Mouse (Mus musculus) MEL (cell line): ENCODE results near the gene Cpt1c. TPM values are rescaled to one million over a fixed set of nuclear protein-coding genes. Genes with fewer than 3 reads are reported as not detected.

Experiments
- DNase-seq: peaks from one replicate; pipeline ENCODE4 v3.0.0; 2011; ENCODE audit warnings: low read depth, low spot score
- H3K27ac ChIP-seq: 2 replicates; pipeline ENCODE4 v1.5.1; 2012; ENCODE audit warnings: low read depth, mild to moderate bottlenecking, control low read depth, low read length, moderate library complexity; ENCODE audit not compliant: control insufficient read depth
- H3K27me3 ChIP-seq, 2 experiments: fragments of 150-350 bp in 1 of 2; sonication (generic) in 1 of 2; 2 replicates each; pipeline ENCODE4 v1.6.1; 2012; ENCODE audit warnings: low read length in 2 of 2, mild to moderate bottlenecking in 2 of 2, improper control_type of control experiment in 1 of 2, moderate library complexity in 1 of 2; ENCODE audit not compliant: insufficient read depth in 2 of 2, control insufficient read depth in 1 of 2
- H3K36me3 ChIP-seq, 2 experiments: 2 replicates each; pipeline ENCODE4 v1.6.1; 2012 to 2014; ENCODE audit warnings: low read length in 2 of 2, improper control_type of control experiment in 1 of 2, inconsistent platforms in 1 of 2, mild to moderate bottlenecking in 1 of 2; ENCODE audit not compliant: insufficient read depth in 2 of 2, control insufficient read depth in 1 of 2
- H3K4me1 ChIP-seq, 2 experiments: fragments of 150-350 bp in 1 of 2; sonication (generic) in 1 of 2; 2 replicates each; pipeline ENCODE4 v1.6.1; 2012; ENCODE audit warnings: low read length in 2 of 2, improper control_type of control experiment in 1 of 2, mild to moderate bottlenecking in 1 of 2; ENCODE audit not compliant: insufficient read depth in 2 of 2, control insufficient read depth in 1 of 2
- H3K4me3 ChIP-seq, 2 experiments: fragments of 150-350 bp in 1 of 2; sonication (generic) in 1 of 2; 2 replicates each; pipeline ENCODE4 v1.5.1; 2012; ENCODE audit warnings: low read depth in 2 of 2, low read length in 2 of 2, mild to moderate bottlenecking in 2 of 2, moderate library complexity in 2 of 2, control low read depth in 1 of 2, improper control_type of control experiment in 1 of 2; ENCODE audit not compliant: control insufficient read depth in 1 of 2, insufficient read depth in 1 of 2
- H3K79me2 ChIP-seq: 2 replicates; pipeline ENCODE4 v1.6.1; 2012; ENCODE audit warnings: mild to moderate bottlenecking, low read length, moderate library complexity; ENCODE audit not compliant: control insufficient read depth, poor library complexity, insufficient read depth
- H3K9ac ChIP-seq: 2 replicates; pipeline ENCODE4 v1.6.1; 2012; ENCODE audit warnings: low read depth, mild to moderate bottlenecking, control low read depth, low read length, moderate library complexity; ENCODE audit not compliant: control insufficient read depth, poor library complexity, severe bottlenecking
- H3K9me3 ChIP-seq: fragments of 150-350 bp; sonication (generic); replicated peaks from 2 replicates; pipeline ENCODE4 v1.6.1; 2012; ENCODE audit warnings: mild to moderate bottlenecking, low read length, improper control_type of control experiment, moderate library complexity; ENCODE audit not compliant: insufficient read depth
- BHLHE40 ChIP-seq: IDR thresholded peaks from 2 replicates; pipeline ENCODE4 v1.6.1; 2012; ENCODE audit warnings: low read depth, mild to moderate bottlenecking, inconsistent platforms, low read length, improper control_type of control experiment, borderline replicate concordance
- ELF1 ChIP-seq: IDR thresholded peaks from 2 replicates; pipeline ENCODE4 v1.6.1; 2014; ENCODE audit warnings: low read depth, mild to moderate bottlenecking, inconsistent platforms, low read length, improper control_type of control experiment, moderate library complexity
- EP300 ChIP-seq, 2 experiments: IDR thresholded peaks; 2 replicates each; pipeline ENCODE4 v1.6.1; 2011; ENCODE audit warnings: improper control_type of control experiment in 2 of 2, low read length in 2 of 2, low read depth in 1 of 2, mild to moderate bottlenecking in 1 of 2
- ETS1 ChIP-seq: IDR thresholded peaks from 2 replicates; pipeline ENCODE4 v1.6.1; 2012; ENCODE audit warnings: low read depth, mild to moderate bottlenecking, inconsistent platforms, low read length, improper control_type of control experiment, moderate library complexity
- GABPA ChIP-seq: IDR thresholded peaks from 2 replicates; pipeline ENCODE4 v1.6.1; 2012; ENCODE audit warnings: low read depth, mild to moderate bottlenecking, inconsistent platforms, low read length, improper control_type of control experiment, moderate library complexity
- JUND ChIP-seq: IDR thresholded peaks from 2 replicates; pipeline ENCODE4 v1.6.1; 2011; ENCODE audit warnings: low read depth, mild to moderate bottlenecking, improper control_type of control experiment, low read length
- MAZ ChIP-seq: IDR thresholded peaks from 2 replicates; pipeline ENCODE4 v1.6.1; 2012; ENCODE audit warnings: low read depth, mild to moderate bottlenecking, inconsistent platforms, low read length, improper control_type of control experiment
- MEF2A ChIP-seq: IDR thresholded peaks from 2 replicates; pipeline ENCODE4 v1.6.1; 2014; ENCODE audit warnings: low read depth, mild to moderate bottlenecking, inconsistent platforms, low read length, improper control_type of control experiment; ENCODE audit not compliant: poor library complexity, insufficient replicate concordance, severe bottlenecking; ENCODE audit errors: extremely low read depth
- MXI1 ChIP-seq: IDR thresholded peaks from 2 replicates; pipeline ENCODE4 v1.6.1; 2011; ENCODE audit warnings: mild to moderate bottlenecking, low read depth, low read length, improper control_type of control experiment
- MYB ChIP-seq: IDR thresholded peaks from 2 replicates; pipeline ENCODE4 v1.6.1; 2011; ENCODE audit warnings: mild to moderate bottlenecking, low read depth, low read length, improper control_type of control experiment
- NRF1 ChIP-seq: IDR thresholded peaks from 2 replicates; pipeline ENCODE4 v1.6.1; 2014; ENCODE audit warnings: low read depth, mild to moderate bottlenecking, inconsistent platforms, low read length, improper control_type of control experiment, moderate library complexity; ENCODE audit not compliant: poor library complexity, insufficient read depth, severe bottlenecking
- POLR2AphosphoS2 ChIP-seq: IDR thresholded peaks from 2 replicates; pipeline ENCODE4 v1.6.1; 2011; ENCODE audit warnings: low read length, improper control_type of control experiment
- RAD21 ChIP-seq: IDR thresholded peaks from 2 replicates; pipeline ENCODE4 v1.6.1; 2011; ENCODE audit warnings: mild to moderate bottlenecking, low read depth, low read length, improper control_type of control experiment
- RCOR1 ChIP-seq: IDR thresholded peaks from 2 replicates; pipeline ENCODE4 v1.6.1; 2012; ENCODE audit warnings: low read depth, mild to moderate bottlenecking, inconsistent platforms, low read length, improper control_type of control experiment
- SIN3A ChIP-seq: IDR thresholded peaks from 2 replicates; pipeline ENCODE4 v1.6.1; 2012; ENCODE audit warnings: low read length, improper control_type of control experiment, inconsistent platforms
- SMC3 ChIP-seq: IDR thresholded peaks from 2 replicates; pipeline ENCODE4 v1.6.1; 2011; ENCODE audit warnings: low read depth, low read length, improper control_type of control experiment
- TBP ChIP-seq: IDR thresholded peaks from 2 replicates; pipeline ENCODE4 v1.8.0; 2011; ENCODE audit warnings: low read depth, low read length, improper control_type of control experiment
- TCF12 ChIP-seq: IDR thresholded peaks from 2 replicates; pipeline ENCODE4 v1.6.1; 2014; ENCODE audit warnings: low read depth, mild to moderate bottlenecking, inconsistent platforms, low read length, improper control_type of control experiment, moderate library complexity
- UBTF ChIP-seq: IDR thresholded peaks from 2 replicates; pipeline ENCODE4 v1.6.1; 2012; ENCODE audit warnings: low read depth, mild to moderate bottlenecking, inconsistent platforms, low read length, improper control_type of control experiment, moderate library complexity, borderline replicate concordance; ENCODE audit not compliant: insufficient read depth
- ZC3H11A ChIP-seq: IDR thresholded peaks from 2 replicates; pipeline ENCODE4 v1.6.1; 2012; ENCODE audit warnings: low read depth, mild to moderate bottlenecking, inconsistent platforms, low read length, improper control_type of control experiment
- ZKSCAN1 ChIP-seq: IDR thresholded peaks from 2 replicates; pipeline ENCODE4 v1.6.1; 2012; ENCODE audit warnings: low read depth, mild to moderate bottlenecking, inconsistent platforms, low read length, improper control_type of control experiment, moderate library complexity
- ZMIZ1 ChIP-seq: IDR thresholded peaks from 2 replicates; pipeline ENCODE4 v1.6.1; 2012; ENCODE audit warnings: low read depth, mild to moderate bottlenecking, inconsistent platforms, low read length, improper control_type of control experiment, moderate library complexity
- polyA plus RNA-seq, 2 experiments: library from polyadenylated mRNA; stranded (reverse) in 1 of 2; unstranded in 1 of 2; fragments of >175 nt in 1 of 2; fragments of >200 nt in 1 of 2; gene quantifications; 2 replicates each; pipeline versions ENCODE4 v1.2.1 to v1.2.4; 2012; ENCODE audit warnings: low replicate concordance in 2 of 2, low read depth in 1 of 2; ENCODE audit not compliant: insufficient read length in 2 of 2, insufficient read depth in 1 of 2, missing spikeins in 1 of 2
- total RNA-seq: library from RNA; depleted of rRNA; stranded (reverse); fragments of 300-350 nt; gene quantifications from 2 replicates; pipeline ENCODE4 v1.2.3, GENCODE M21; 2012

Cpt1c gene
- total and polyA plus RNA-seq, 3 experiments: 0.35 to 0.81 TPM; not detected in 1

GRCm38 (mm10) chr7:44978300-44978699 is 3.6 kb upstream of the Cpt1c start:
- Histone ChIP-seq H3K4me3 (no peak overlapping the region), H3K4me1 (peaks cover 0 to 5% of the 10 kb centered on the region in 2 experiments; a peak in 1 of 4 replicates), H3K9ac (no peak overlapping the region), H3K27me3 (no peaks in the 10 kb centered on the region), H3K79me2 (peaks cover 7% of the 10 kb centered on the region), H3K9me3 (no peaks in the 10 kb centered on the region), H3K27ac (no peak overlapping the region), H3K36me3 (peaks cover 0 to 16% of the 10 kb centered on the region in 2 experiments; a peak in 3 of 4 replicates)
- DNase-seq: no peak
- TF ChIP-seq ZKSCAN1 (no peak), RCOR1 (no peak), SIN3A (no peak), ETS1 (no peak), UBTF (no peak), ZMIZ1 (no peak), RAD21 (no peak), MAZ (no peak), BHLHE40 (no peak), TBP (no peak), EP300 (IDR thresholded peaks at IDR 0.05; ENCODE audit: low read depth in 1 of 2, low read length in 2 of 2) (no peak), NRF1 (no peak), SMC3 (no peak), ELF1 (no peak)
- TF ChIP-seq, all 39 proteins: peak for 0

DNA sequence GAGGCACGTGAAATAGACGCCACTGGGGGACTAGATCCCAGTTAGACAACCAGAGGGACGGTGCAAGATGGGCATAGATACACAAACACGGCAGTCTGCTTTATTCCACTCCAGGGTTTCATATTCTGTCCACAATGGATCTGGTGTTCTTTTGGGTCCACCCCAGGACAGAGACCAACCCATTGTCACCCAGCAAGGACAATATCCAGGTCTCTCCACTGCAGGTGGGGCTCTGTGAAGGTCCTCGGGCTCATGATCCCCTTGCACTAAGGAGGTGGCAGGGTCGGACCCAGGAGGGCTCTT is 417 bp upstream of the Cpt1c start:
- DNase-seq: no peak

More for the DNA sequence above, 417 bp upstream of the Cpt1c start:
- TF ChIP-seq MAZ (no peak), POLR2AphosphoS2 (no peak), ZMIZ1 (no peak), SMC3 (no peak), MXI1 (no peak), SIN3A (no peak), MYB (no peak), ETS1 (no peak), GABPA (no peak), JUND (no peak), ZC3H11A (no peak), MEF2A (no peak), TCF12 (no peak)
- TF ChIP-seq, all 39 proteins: peak for 0
- no peak overlapping the region for H3K27ac ChIP-seq
- H3K9ac ChIP-seq: no peak overlapping the region; the same call in 1 of the 2 replicates
- H3K4me1 ChIP-seq: peaks cover 0 to 8% of the 10 kb centered on the region in 2 experiments; a peak in 1 of 4 replicates
- H3K27me3 ChIP-seq: no peaks in the 10 kb centered on the region
- H3K9me3 ChIP-seq: no peaks in the 10 kb centered on the region
- H3K36me3 ChIP-seq: peaks cover 0 to 6% of the 10 kb centered on the region in 2 experiments; a peak in 3 of 4 replicates
- no peak overlapping the region for H3K4me3 ChIP-seq
- no peaks in the 10 kb centered on the region for H3K79me2 ChIP-seq
